18 mouse cellular contexts compared by ENCODE assay signal in genomic region chr19:8683627-8684026, GRCm38 (mm10). TPM values are rescaled to one million over a fixed set of nuclear protein-coding genes. Genes with fewer than 3 reads are reported as not detected.
"Had no signal": no experiment of that assay in that cellular context is flagged by ENCODE, and none has a peak within 500 bp of the region (broad histone marks: within the 10 kb centered on the region; RNA-seq: fewer than 3 reads in every experiment).

No protein-coding gene starts in this region.

- ATAC-seq: inflammation-experienced regulatory T-cells, adult 6 months had no signal

- H3K27ac ChIP-seq: heart, embryonic 10.5 days; hindbrain, embryonic 10.5 days; hindbrain, embryonic 12.5 days; hindbrain, embryonic 14.5 days; intestine, embryonic 15.5 days; limb, embryonic 10.5 days; limb, embryonic 12.5 days; liver, embryonic 13.5 days; liver, embryonic 15.5 days had no signal

- H3K4me3 ChIP-seq: heart, embryonic 10.5 days; heart, embryonic 12.5 days; hindbrain, embryonic 10.5 days; hindbrain, embryonic 12.5 days; intestine, embryonic 15.5 days; limb, embryonic 10.5 days; limb, embryonic 12.5 days; liver, embryonic 13.5 days; liver, embryonic 15.5 days had no signal

RNA-seq across cellular contexts. Expression of gene Chrm1, which starts 20.0 kb away (rescaled TPM):
- total RNA-seq: gastrocnemius, adult 18-20 months; gastrocnemius, postnatal 25 days; heart, postnatal 10 days; heart, postnatal 25 days; heart, postnatal 4 days had no signal

RNA-seq across cellular contexts. Expression of gene 1700092M07Rik, which starts 56.9 kb away (rescaled TPM):
- total RNA-seq: gastrocnemius, postnatal 25 days; heart, adult 8-10 months; heart, postnatal 10 days; heart, postnatal 25 days; heart, postnatal 4 days; left cerebral cortex, postnatal 14 days had no signal
